Mouse (Mus musculus) layer of hippocampus, adult 2 months (tissue): ENCODE data around the gene Guca2a. TPM values are rescaled to one million over a fixed set of nuclear protein-coding genes. Genes with fewer than 3 reads are reported as not detected.

Experiments used
- DNase-seq, 2 experiments: peaks; one replicate each; pipeline ENCODE4 v3.0.0; 2022; ENCODE audit warnings: low spot score in 2 of 2
- H3K27ac ChIP-seq: fragments of 200-600 bp; 2 replicates; pipeline ENCODE4 v1.8.1; 2022
- H3K4me3 ChIP-seq: fragments of 200-600 bp; 2 replicates; pipeline ENCODE4 v1.8.1; 2022; ENCODE audit warnings: mild to moderate bottlenecking
- CTCF ChIP-seq: fragments of 200-600 bp; conservative IDR thresholded peaks from 2 replicates; pipeline ENCODE4 v1.8.1; 2022; ENCODE audit warnings: antibody characterized with exemption, mild to moderate bottlenecking, moderate library complexity
- total RNA-seq, 2 experiments: library from RNA; stranded (reverse); gene quantifications; 2 replicates each; pipeline ENCODE4 v1.2.3; 2021

Gene Guca2a
- total RNA-seq, 2 experiments from 2014 or later, result not detected

DNA sequence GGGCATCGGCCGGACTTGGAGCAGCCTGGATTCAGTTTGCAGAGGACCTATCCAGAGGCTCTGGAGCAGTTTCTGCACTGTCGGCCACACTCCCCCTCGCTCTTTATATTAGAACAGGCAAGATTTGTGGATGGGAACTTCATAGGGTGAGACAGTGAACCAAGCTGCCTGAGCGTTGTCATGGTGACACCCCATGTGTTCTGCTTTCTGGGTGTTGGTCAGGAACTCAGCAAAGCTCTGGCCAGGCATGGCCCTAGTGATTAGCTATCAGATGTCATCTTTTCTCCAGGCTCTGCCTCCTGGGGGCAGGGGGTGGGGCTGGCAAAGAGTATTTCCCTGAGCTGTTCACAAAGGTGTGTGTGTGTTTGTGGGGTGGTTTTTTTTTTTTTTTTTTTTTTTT lies 45.1 kb downstream of the Guca2a start:
- no peak overlapping the region for H3K27ac ChIP-seq
- H3K4me3 ChIP-seq, result no peak overlapping the region
- no peak for TF ChIP-seq CTCF
- no peak for DNase-seq

DNA sequence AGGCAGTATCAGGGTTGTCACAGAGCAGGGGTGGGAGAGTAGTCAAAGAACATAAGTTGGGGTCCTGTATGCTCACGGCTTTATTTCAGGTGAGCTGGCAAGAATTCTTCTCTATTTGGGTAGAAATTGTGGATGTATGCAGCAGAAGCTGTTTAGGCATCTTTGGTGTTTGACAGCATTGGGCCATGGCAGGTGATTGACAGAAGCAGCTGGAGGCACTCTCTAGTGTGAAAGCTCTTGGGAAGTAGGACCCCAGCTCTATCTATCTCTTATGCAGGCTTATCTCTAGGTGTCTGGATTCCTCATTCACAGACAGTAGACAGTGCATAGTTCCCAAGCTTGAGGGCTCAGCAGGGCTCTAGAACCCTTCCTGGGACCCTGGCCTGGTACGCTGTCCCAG lies 48.2 kb downstream of the Guca2a start:
- DNase-seq, result no peak
- no peak for TF ChIP-seq CTCF
- Histone ChIP-seq H3K27ac (no peak overlapping the region), H3K4me3 (no peak overlapping the region)

Other genes starting within 250 kb of the Guca2a start
- 10 to 100 TPM; 24.8 to 25.8 TPM for gene Ccdc30, start 222.2 kb upstream of the Guca2a start, total RNA-seq
- gene Ppcs, start 215.3 kb upstream of the Guca2a start, total RNA-seq, result 1 to 10 TPM; 7.0 to 7.2 TPM
- gene Zmynd12, start 214.9 kb upstream of the Guca2a start, total RNA-seq, result under 1 TPM; 0.39 to 0.41 TPM
- 10 to 100 TPM; 13.3 to 14.1 TPM for gene Rimkla, start 145.1 kb upstream of the Guca2a start, total RNA-seq
- gene Foxj3, start 100.7 kb upstream of the Guca2a start, total RNA-seq, result 10 to 100 TPM; 76.7 to 80.3 TPM
- 10 to 100 TPM; 25.5 to 25.7 TPM for gene Frg2f1, start 98.2 kb upstream of the Guca2a start, total RNA-seq
- not detected for gene Guca2b, start 21.2 kb downstream of the Guca2a start, total RNA-seq
- 10 to 100 TPM; 46.5 to 54.8 TPM for gene Hivep3, start 96.1 kb downstream of the Guca2a start, total RNA-seq